Mouse (Mus musculus): ENCODE results near the gene Iah1. TPM values are rescaled to one million over a fixed set of nuclear protein-coding genes. Genes with fewer than 3 reads are reported as not detected.
A peak's percentile ranks its signal among the peaks of the same experiment; 100 is the strongest.

Iah1 gene
- polyA plus RNA-seq, 1 experiment from 2014 or later: 42.8 TPM

DNA sequence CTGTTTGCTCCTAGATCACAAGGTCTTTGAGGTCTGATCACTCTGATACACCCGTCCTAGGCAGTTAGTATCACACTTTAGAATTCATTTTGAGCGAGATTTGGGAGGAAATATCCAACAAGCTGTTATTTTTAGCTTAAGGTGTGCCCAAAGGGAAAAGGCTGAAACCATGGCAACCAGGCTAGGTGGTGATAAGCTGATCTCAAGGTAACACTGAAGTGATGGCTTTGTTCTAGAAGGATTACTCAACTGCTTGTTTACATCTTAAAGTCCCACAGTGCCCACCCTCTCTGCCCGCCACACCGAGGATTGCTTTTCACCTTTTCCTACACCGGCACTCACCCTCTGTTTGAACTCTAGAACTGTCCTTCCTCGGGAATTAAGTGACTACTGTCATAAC is 26.5 kb upstream of the Iah1 start:
- no peak overlapping the region for H3K4me3 ChIP-seq
- no peak for ATAC-seq (ENCODE audit: low FRiP score)
- peaks cover 19% of the 10 kb centered on the region for H3K4me1 ChIP-seq
- H3K9ac ChIP-seq: no peak overlapping the region
- no peak overlapping the region for H3K4me2 ChIP-seq (replicated peaks)
- H3K27ac ChIP-seq: no peak overlapping the region
- no peaks in the 10 kb centered on the region for H3K27me3 ChIP-seq
- peaks cover 43% of the 10 kb centered on the region for H3K36me3 ChIP-seq
- WGBS: 86% methylated on average over 6 of the region's 6 CpGs
- H3K9me3 ChIP-seq (replicated peaks): no peaks in the 10 kb centered on the region

DNA sequence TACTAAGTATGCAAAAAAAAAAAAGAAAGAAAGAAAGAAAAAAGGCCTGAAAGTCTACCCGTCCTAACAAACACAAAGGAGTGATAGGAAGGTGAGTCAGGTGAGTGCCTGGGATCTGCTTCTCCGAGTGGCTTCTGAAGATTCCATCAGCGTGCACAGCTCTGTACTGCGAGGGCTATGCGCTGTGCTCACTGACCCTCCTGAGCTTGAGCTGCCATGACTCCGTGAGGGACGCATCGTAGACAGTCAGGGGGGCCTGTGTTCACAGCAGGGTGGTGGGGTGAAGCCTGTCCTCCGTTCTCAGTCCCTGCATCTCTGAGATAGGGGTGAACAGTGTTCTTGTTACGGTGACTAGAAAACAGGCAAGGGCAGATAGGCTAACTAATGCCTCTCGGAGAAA is 17.3 kb upstream of the Iah1 start:
- Histone ChIP-seq H3K27ac (no peak overlapping the region), H3K4me1 (no peaks in the 10 kb centered on the region), H3K4me3 (no peak overlapping the region), H3K9ac (no peak overlapping the region), H3K4me2 (replicated peaks) (no peak overlapping the region), H3K27me3 (no peaks in the 10 kb centered on the region), H3K9me3 (replicated peaks) (no peaks in the 10 kb centered on the region), H3K36me3 (peaks cover 90% of the 10 kb centered on the region)
- WGBS: 96% methylated on average over 11 of the region's 11 CpGs
- no peak for ATAC-seq (ENCODE audit: low FRiP score)

DNA sequence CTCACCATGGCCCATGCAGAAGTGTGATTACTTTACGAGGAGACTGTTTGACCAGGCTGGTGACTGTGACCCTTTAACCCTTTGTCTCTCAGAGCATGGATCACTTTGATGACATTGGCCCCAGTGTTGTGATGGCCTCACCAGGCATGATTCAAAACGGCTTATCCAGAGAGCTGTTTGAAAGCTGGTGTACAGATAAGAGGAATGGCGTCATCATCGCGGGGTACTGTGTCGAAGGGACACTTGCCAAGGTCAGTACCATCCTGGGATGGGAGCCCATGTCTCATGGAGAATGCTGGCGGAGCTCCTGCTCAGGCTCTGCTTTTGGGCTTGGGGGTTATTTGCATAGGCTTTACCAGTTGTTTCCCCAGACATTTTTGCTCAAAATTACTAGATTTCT is 14.9 kb upstream of the Iah1 start:
- Histone ChIP-seq H3K27ac (no peak overlapping the region), H3K4me3 (no peak overlapping the region), H3K4me2 (replicated peaks) (no peak overlapping the region), H3K9ac (no peak overlapping the region), H3K36me3 (peaks cover 88% of the 10 kb centered on the region), H3K9me3 (replicated peaks) (no peaks in the 10 kb centered on the region), H3K27me3 (no peaks in the 10 kb centered on the region), H3K4me1 (no peaks in the 10 kb centered on the region)
- ATAC-seq (ENCODE audit: low FRiP score): no peak
- 97% methylated on average over 7 of the region's 7 CpGs for WGBS

DNA sequence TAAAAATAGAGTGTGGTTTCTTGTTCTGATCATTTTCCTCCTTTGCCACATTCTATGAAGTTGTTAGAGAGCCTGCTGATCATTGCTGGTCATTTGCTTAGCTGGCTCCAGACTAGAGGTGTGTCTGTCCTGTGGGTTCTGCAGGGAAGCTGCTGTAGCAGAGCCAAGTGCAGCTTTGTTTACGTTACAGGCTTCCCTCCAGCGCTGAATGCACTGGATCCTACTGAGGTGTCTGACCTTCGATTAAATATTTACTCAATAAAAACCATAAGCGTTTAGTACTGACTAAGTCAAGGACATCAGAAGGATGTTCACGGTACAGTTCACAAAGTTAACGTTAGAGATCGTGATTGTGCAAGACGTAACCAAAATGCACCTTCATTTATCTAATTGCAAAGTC is 14.3 kb upstream of the Iah1 start:
- Histone ChIP-seq H3K9me3 (replicated peaks) (no peaks in the 10 kb centered on the region), H3K4me2 (replicated peaks) (no peak overlapping the region), H3K4me3 (no peak overlapping the region), H3K27ac (no peak overlapping the region), H3K27me3 (no peaks in the 10 kb centered on the region), H3K36me3 (peaks cover 88% of the 10 kb centered on the region), H3K9ac (no peak overlapping the region), H3K4me1 (no peaks in the 10 kb centered on the region)
- 93% methylated on average over 8 of the region's 8 CpGs for WGBS
- ATAC-seq (ENCODE audit: low FRiP score): no peak

DNA sequence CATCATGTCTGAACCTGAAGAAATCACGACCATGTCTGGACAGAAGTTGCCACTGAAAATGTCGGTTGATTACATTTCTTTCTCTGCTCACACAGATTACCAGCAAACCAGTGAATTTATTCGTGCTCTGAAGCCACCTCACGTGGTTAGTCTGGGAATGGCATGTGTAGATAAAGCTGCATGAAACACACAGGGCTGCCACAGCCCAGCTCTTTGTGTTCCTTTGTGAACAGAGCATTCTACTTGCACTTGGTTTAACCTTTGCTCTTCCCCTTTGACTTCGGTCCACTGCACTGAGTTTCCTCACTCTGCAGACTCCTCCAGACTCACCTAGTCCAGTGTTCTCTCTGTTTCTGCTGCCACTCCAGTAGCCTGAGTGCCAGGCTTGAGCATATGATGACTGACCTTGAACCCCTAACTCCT is 13.8 kb upstream of the Iah1 start:
- no peak for ATAC-seq (ENCODE audit: low FRiP score)
- Histone ChIP-seq H3K27ac (no peak overlapping the region), H3K9me3 (replicated peaks) (no peaks in the 10 kb centered on the region), H3K4me2 (replicated peaks) (no peak overlapping the region), H3K4me3 (no peak overlapping the region), H3K9ac (no peak overlapping the region), H3K4me1 (no peaks in the 10 kb centered on the region), H3K27me3 (no peaks in the 10 kb centered on the region), H3K36me3 (peaks cover 87% of the 10 kb centered on the region)
- 88% methylated on average over 5 of the region's 5 CpGs for WGBS

DNA sequence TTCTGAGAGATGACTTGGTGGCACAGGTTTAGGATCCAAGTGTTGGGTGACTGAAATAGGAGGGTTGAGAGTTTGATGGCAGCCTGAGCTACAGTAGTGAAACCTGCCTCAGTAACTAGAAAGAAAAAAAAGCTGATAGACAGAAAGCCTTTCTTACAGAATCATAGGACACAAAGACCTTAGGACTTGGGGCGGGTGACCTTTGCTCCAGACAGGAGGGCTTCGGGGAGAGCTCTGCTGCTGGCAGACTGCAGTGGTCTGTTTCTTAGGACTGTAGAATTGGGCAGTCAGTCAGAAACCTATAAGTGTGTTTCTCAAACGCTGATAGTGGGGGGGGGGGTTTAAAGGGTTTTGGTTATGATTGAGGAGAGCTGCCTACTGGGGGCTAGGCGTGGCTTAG is 10.4 kb upstream of the Iah1 start:
- Histone ChIP-seq H3K4me1 (no peaks in the 10 kb centered on the region), H3K36me3 (peaks cover 91% of the 10 kb centered on the region), H3K27me3 (no peaks in the 10 kb centered on the region), H3K27ac (no peak overlapping the region), H3K4me3 (no peak overlapping the region), H3K9ac (no peak overlapping the region), H3K4me2 (replicated peaks) (no peak overlapping the region), H3K9me3 (replicated peaks) (no peaks in the 10 kb centered on the region)
- no peak for ATAC-seq (ENCODE audit: low FRiP score)
- WGBS: 83% methylated on average over 4 of the region's 4 CpGs

DNA sequence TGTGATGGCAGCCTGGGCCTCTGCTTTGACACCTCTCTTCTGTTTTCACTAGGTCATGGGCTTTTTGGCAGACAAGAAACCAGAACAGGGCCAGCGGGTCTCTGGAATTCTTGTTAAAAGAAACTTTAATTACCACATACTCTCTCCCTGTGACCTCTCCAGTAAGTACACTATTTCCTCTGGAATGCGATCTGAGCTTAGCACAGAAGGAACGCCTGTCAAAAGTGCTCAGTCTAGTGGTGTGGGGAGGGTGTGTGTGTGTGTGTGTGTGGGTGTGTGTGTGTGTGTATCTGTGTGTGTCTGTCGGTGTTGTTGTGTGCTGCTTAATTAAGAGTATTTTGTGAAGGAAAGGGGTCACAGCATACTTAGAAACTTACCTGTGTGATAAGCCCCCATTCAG is 9.5 kb upstream of the Iah1 start:
- H3K4me1 ChIP-seq: no peaks in the 10 kb centered on the region
- H3K27me3 ChIP-seq: no peaks in the 10 kb centered on the region
- peaks cover 92% of the 10 kb centered on the region for H3K36me3 ChIP-seq
- no peak overlapping the region for H3K9ac ChIP-seq
- H3K27ac ChIP-seq: no peak overlapping the region
- H3K9me3 ChIP-seq (replicated peaks): no peaks in the 10 kb centered on the region
- whole genome bisulfite sequencing: 87% methylated on average over 4 of the region's 4 CpGs
- no peak overlapping the region for H3K4me3 ChIP-seq
- no peak overlapping the region for H3K4me2 ChIP-seq (replicated peaks)
- no peak for ATAC-seq (ENCODE audit: low FRiP score)

DNA sequence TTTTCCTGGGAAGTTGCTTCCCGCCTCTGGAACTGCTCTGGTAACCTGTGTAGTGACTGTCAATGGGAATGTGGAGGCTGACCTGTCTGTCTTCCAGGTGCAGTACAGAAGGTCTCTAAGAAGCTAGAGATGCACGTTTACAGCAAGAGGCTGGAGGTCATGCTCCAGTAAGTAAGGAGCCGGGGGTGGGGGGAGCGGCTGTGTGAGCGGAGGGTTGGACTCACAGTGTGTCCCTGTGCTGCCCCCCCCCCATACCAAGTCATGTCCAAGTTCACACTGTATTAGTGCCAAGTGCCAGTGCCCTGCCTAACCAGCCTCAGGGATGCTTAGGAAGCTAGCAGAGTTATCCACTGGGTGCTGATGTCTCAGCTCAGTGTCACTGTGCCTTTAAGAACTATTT is 4.0 kb upstream of the Iah1 start:
- Histone ChIP-seq H3K27me3 (no peaks in the 10 kb centered on the region; the same call in 1 of the 2 replicates), H3K27ac (no peak overlapping the region), H3K4me3 (no peak overlapping the region), H3K4me2 (replicated peaks) (no peak overlapping the region), H3K9me3 (replicated peaks) (no peaks in the 10 kb centered on the region), H3K36me3 (peaks cover 76% of the 10 kb centered on the region), H3K4me1 (peaks cover 3% of the 10 kb centered on the region), H3K9ac (no peak overlapping the region)
- WGBS: 97% methylated on average over 5 of the region's 5 CpGs
- ATAC-seq (ENCODE audit: low FRiP score): no peak

DNA sequence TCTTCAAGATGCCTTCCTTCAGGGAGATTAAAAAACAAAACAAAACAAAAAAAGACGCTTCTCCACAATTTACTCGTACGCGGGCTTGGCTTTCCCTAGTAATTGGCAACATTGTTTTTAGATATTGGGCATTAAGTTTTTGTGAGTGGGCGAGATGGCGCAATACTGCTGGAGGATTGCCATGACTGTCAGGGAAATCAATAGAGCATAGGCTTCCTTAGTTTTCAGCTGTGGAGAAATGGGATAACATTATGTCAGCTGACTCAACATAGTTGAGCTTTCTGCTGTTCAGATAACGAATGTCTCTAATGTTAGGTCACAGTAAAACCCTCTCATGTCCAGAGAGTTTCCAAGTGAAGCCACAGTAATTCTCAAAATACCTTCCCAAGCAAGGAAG is 678 bp downstream of the Iah1 start:
- Histone ChIP-seq H3K9ac (peak overlapping the region; percentile 79; the same call in 1 of the 2 replicates), H3K36me3 (peaks cover 41% of the 10 kb centered on the region), H3K4me2 (replicated peaks) (peak overlapping the region; percentile 64), H3K9me3 (replicated peaks) (no peaks in the 10 kb centered on the region), H3K27me3 (no peaks in the 10 kb centered on the region; the same call in 1 of the 2 replicates), H3K4me3 (peak overlapping the region; percentile 70), H3K27ac (no peak overlapping the region), H3K4me1 (peaks cover 4% of the 10 kb centered on the region)
- ATAC-seq (ENCODE audit: low FRiP score): no peak
- WGBS: 49% methylated on average over 7 of the region's 7 CpGs

DNA sequence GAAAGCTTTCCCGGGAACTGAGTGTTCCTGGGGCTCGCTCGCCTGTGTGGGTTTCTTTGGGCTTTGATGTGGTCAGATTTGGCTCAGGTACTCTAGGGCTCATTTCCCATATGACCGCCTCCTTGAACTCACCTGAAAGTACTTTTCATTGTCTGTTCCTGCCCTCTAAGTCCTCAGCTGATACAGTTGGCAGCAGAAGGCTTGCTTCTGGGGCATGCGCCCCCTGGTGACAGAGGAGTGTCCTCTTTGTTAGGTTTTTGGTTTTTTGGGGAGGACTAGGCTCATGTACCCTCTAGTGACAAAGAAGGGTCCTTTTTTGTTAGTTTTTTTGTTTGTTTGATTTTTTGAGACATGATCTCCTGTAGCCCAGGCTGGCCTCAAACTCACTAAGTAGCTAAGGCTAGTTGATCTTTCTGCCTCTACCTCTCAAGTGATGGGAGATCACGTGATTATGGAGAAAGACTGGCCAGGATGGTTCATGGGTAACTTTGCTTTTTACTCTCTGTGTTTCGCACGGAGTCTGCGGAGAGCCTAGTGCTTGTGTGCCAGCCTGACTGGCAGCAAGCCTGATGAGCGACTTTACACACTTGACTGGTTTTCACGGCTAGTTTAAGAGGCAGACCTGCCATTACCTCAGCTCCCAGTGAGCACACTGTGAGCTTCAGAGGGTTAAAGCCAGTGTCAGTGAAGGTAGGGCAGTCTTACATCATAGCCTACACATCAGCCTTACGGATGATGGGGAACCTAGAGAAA is 2.1 kb downstream of the Iah1 start:
- Histone ChIP-seq H3K4me3 (no peak overlapping the region), H3K27me3 (no peaks in the 10 kb centered on the region; the same call in 1 of the 2 replicates), H3K27ac (no peak overlapping the region), H3K4me1 (peaks cover 4% of the 10 kb centered on the region), H3K4me2 (replicated peaks) (no peak overlapping the region), H3K9ac (no peak overlapping the region), H3K9me3 (replicated peaks) (no peaks in the 10 kb centered on the region), H3K36me3 (peaks cover 36% of the 10 kb centered on the region)
- no peak for ATAC-seq (ENCODE audit: low FRiP score)
- 78% methylated on average over 12 of the region's 12 CpGs for WGBS

DNA sequence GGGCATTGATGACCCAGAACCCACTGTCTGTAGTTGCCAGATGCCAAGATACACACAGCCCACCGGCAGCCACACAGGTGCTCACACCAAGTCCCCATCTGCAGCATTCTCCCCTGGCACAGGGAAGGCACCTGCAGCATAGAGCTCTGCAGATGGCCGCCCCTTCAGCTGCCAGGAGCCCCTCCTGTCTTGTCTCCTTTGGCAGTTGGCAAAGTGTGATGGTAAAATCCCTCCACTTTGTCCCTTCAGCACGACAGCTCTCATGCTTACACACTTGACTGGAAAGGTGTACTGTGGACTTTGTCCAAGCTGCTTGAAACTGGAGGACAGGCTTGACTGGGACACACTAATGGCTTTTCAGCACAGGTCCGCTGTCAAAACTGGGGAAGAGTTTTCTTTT is 4.1 kb downstream of the Iah1 start:
- Histone ChIP-seq H3K27ac (no peak overlapping the region), H3K9ac (no peak overlapping the region), H3K4me3 (no peak overlapping the region), H3K27me3 (no peaks in the 10 kb centered on the region; the same call in 1 of the 2 replicates), H3K4me1 (peaks cover 4% of the 10 kb centered on the region), H3K4me2 (replicated peaks) (no peak overlapping the region), H3K9me3 (replicated peaks) (no peaks in the 10 kb centered on the region), H3K36me3 (peaks cover 30% of the 10 kb centered on the region)
- WGBS: 92% methylated on average over 4 of the region's 4 CpGs
- ATAC-seq (ENCODE audit: low FRiP score): no peak

DNA sequence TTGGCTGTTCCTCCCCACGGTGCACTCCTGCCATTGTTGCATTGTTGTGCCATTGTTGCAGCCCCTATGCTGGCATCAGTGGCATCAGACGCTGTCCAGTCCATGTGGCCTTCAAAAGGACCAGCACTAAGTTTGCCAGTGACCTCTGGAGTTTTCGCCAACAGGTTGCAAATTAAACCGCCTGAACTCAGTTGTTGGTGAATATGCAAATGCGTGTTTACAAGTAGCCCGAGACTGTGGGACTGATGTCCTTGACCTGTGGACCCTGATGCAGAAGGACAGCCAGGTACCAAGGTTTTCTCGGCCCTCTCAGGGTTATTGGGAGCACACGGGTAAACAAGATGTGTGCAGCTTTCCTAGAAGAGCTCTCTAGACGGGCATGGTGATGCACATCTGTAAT is 5.0 kb downstream of the Iah1 start:
- H3K27ac ChIP-seq: no peak overlapping the region
- no peak overlapping the region for H3K9ac ChIP-seq
- no peak overlapping the region for H3K4me3 ChIP-seq
- no peak for ATAC-seq (ENCODE audit: low FRiP score)
- H3K4me1 ChIP-seq: peaks cover 4% of the 10 kb centered on the region
- no peaks in the 10 kb centered on the region; the same call in 1 of the 2 replicates for H3K27me3 ChIP-seq
- peaks cover 38% of the 10 kb centered on the region for H3K36me3 ChIP-seq
- no peak overlapping the region for H3K4me2 ChIP-seq (replicated peaks)
- H3K9me3 ChIP-seq (replicated peaks): no peaks in the 10 kb centered on the region
- WGBS: 82% methylated on average over 9 of the region's 9 CpGs

DNA sequence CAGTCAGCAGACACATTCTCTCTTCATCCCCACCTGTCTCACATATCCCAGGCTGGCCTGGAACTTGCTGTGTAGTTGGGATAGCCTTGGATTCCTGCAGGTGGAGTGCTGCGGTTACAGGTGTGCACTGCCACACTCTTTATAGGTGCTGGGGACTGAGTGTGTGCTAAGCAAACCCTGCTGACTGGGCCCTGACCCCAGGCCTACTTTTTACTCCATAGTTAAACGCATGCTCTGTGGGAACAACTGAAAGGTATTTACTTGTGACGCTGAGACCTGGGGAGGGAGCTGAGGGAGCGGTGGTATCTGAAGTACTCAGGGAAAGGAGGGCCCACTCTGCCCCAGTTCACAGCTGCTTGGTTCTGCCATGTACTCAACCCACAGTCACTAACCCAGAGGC is 6.1 kb downstream of the Iah1 start:
- no peaks in the 10 kb centered on the region for H3K4me1 ChIP-seq
- H3K27ac ChIP-seq: no peak overlapping the region
- no peak overlapping the region for H3K4me3 ChIP-seq
- WGBS: 89% methylated on average over 4 of the region's 4 CpGs
- H3K27me3 ChIP-seq: no peaks in the 10 kb centered on the region
- H3K9me3 ChIP-seq (replicated peaks): no peaks in the 10 kb centered on the region
- no peak for ATAC-seq (ENCODE audit: low FRiP score)
- H3K9ac ChIP-seq: no peak overlapping the region
- peaks cover 45% of the 10 kb centered on the region for H3K36me3 ChIP-seq
- H3K4me2 ChIP-seq (replicated peaks): no peak overlapping the region

Data from hindbrain, embryonic 12.5 days (tissue).